Mouse (Mus musculus) liver, postnatal 0 days (tissue): ENCODE measurements at regions not wholly inside any gene's neighbourhood (a gene's known extent, or its start where the extent isn't known, plus 50 kb on each side); places are given as distances from the start of the nearest gene placed in this dataset.

Experiments
- ATAC-seq: fragments of 200-750 bp; cut with Nextera tagmentation; 2 replicates; pipeline ENCODE4 v1.8.0; 2017; ENCODE audit warnings: mild to moderate bottlenecking, moderate library complexity
- DNase-seq: peaks from one replicate; pipeline ENCODE4 v3.0.0-alpha.2; 2016
- H3K27ac ChIP-seq: fragments of 300-500 bp; sonication (generic); 2 replicates; pipeline ENCODE4 v1.5.1; 2014; ENCODE audit warnings: antibody characterized with exemption, moderate library complexity, mild to moderate bottlenecking, low read depth
- H3K27me3 ChIP-seq: fragments of 300-500 bp; sonication (generic); 2 replicates; pipeline ENCODE4 v1.6.1; 2014; ENCODE audit warnings: low read length, control low read depth, mixed read lengths; ENCODE audit not compliant: insufficient read depth
- H3K36me3 ChIP-seq: fragments of 300-500 bp; sonication (generic); replicated peaks from 2 replicates; pipeline ENCODE4 v1.6.1; 2014; ENCODE audit warnings: mild to moderate bottlenecking, control low read depth, low read length, moderate library complexity, mixed read lengths; ENCODE audit not compliant: insufficient read depth
- H3K4me1 ChIP-seq: fragments of 300-500 bp; sonication (generic); 2 replicates; pipeline ENCODE4 v1.6.1; 2014; ENCODE audit warnings: antibody characterized with exemption, mild to moderate bottlenecking, control low read depth; ENCODE audit not compliant: insufficient read depth
- H3K4me2 ChIP-seq: fragments of 300-500 bp; sonication (generic); 2 replicates; pipeline ENCODE4 v1.6.1; 2014; ENCODE audit warnings: low read depth, mild to moderate bottlenecking, low read length, moderate library complexity, mixed read lengths
- H3K4me3 ChIP-seq: fragments of 300-500 bp; sonication (generic); 2 replicates; pipeline ENCODE4 v1.5.1; 2014; ENCODE audit warnings: low read depth, low read length
- H3K9ac ChIP-seq: fragments of 300-500 bp; sonication (generic); replicated peaks from 2 replicates; pipeline ENCODE4 v1.6.1; 2014; ENCODE audit warnings: mild to moderate bottlenecking, moderate library complexity
- H3K9me3 ChIP-seq: fragments of 300-500 bp; sonication (generic); 2 replicates; pipeline ENCODE4 v1.6.1; 2016; ENCODE audit warnings: mild to moderate bottlenecking, control low read depth, low read length, mixed read lengths
- CTCF ChIP-seq: sonication (generic); IDR thresholded peaks from 2 replicates; pipeline ENCODE4 v1.5.1; 2016; ENCODE audit warnings: antibody characterized with exemption, low read depth
- EP300 ChIP-seq: IDR thresholded peaks from 2 replicates; pipeline ENCODE4 v1.6.1; 2016; ENCODE audit warnings: antibody characterized with exemption, low read depth, mild to moderate bottlenecking
- WGBS: fragments of 180-500 bp; shearing (Covaris S2); extraction: QIAGEN DNeasy Blood & Tissue Kit; methylation state at CpG from one replicate; pipeline ENCODE4 v1.1.7; 2014; ENCODE audit not compliant: insufficient replicate concordance; 5-methylcytosine and 5-hydroxymethylcytosine counted together

DNA sequence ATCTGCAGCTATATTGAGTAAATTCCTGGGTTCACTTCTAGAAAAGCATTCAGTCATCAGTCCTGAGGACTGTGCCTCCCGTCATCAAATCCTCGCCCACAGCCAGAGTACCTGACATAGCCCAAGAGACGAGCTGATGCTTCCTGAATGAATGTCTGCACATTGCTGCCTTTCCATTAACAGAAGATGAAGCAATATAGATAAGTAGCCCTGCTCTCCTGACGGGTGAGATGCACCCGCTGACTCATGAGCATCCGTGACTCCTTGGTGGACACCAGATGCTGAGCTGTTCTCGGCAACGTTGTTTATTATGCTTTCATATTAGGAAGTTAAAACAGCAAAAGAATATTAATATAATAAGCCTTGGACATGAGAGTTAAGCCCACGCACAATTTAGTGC, 99.9 kb downstream of the Btc start:
- no peak overlapping the region for H3K27ac ChIP-seq
- H3K4me1 ChIP-seq: no peaks in the 10 kb centered on the region
- no peak overlapping the region for H3K4me3 ChIP-seq
- WGBS: 69% methylated on average over 9 of the region's 9 CpGs
- H3K36me3 ChIP-seq: no peaks in the 10 kb centered on the region
- no peak for ATAC-seq
- no peaks in the 10 kb centered on the region for H3K27me3 ChIP-seq
- DNase-seq: no peak
- TF ChIP-seq CTCF (no peak), EP300 (no peak)
- no peak overlapping the region for H3K4me2 ChIP-seq
- H3K9me3 ChIP-seq: no peaks in the 10 kb centered on the region
- no peak overlapping the region for H3K9ac ChIP-seq

GRCm38 (mm10) chr5:91303702-91304101, 99.1 kb downstream of the Btc start:
- Histone ChIP-seq H3K9me3 (no peaks in the 10 kb centered on the region), H3K4me1 (no peaks in the 10 kb centered on the region), H3K36me3 (no peaks in the 10 kb centered on the region), H3K4me2 (no peak overlapping the region), H3K4me3 (no peak overlapping the region), H3K27me3 (no peaks in the 10 kb centered on the region), H3K27ac (no peak overlapping the region), H3K9ac (no peak overlapping the region)
- DNase-seq (no peak), ATAC-seq (no peak)
- WGBS: 69% methylated on average over 5 of the region's 5 CpGs
- no peak for TF ChIP-seq CTCF
- no peak for TF ChIP-seq EP300

- Histone ChIP-seq H3K9ac (no peak overlapping the region), H3K36me3 (no peaks in the 10 kb centered on the region), H3K4me3 (no peak overlapping the region), H3K4me2 (no peak overlapping the region), H3K9me3 (no peaks in the 10 kb centered on the region), H3K27ac (no peak overlapping the region), H3K27me3 (no peaks in the 10 kb centered on the region), H3K4me1 (no peaks in the 10 kb centered on the region)
- DNase-seq (no peak), ATAC-seq (no peak)
- TF ChIP-seq EP300 (no peak), CTCF (peak; percentile 39)
- 72% methylated on average over 3 of the region's 3 CpGs for WGBS
Measured at GRCm38 (mm10) chr5:91307031-91307430, 95.8 kb downstream of the Btc start.
